Mouse (Mus musculus): Measurements from ENCODE around the gene Pdilt. TPM values are rescaled to one million over a fixed set of nuclear protein-coding genes. Genes with fewer than 3 reads are reported as not detected.

Gene Pdilt
- not detected for polyA plus RNA-seq (2012; fragmentation: generic; extraction: Trizol)

GRCm38 (mm10) chr7:119523389-119523788 is at the start of gene Pdilt:
Gene Pdilt, minus strand, starts transcription at chr7:119523489.

GRCm38 (mm10) chr7:119554040-119554439 is 30.8 kb upstream of the Pdilt start, which contains the start of gene Acsm2:
Gene Acsm2, plus strand, starts transcription at chr7:119554340.

GRCm38 (mm10) chr7:119519163-119519562 is 4.1 kb downstream of the Pdilt start, which contains the start of gene Acsm5:
Gene Acsm5, plus strand, starts transcription at chr7:119519463.

GRCm38 (mm10) chr7:119479256-119479655 is 44.0 kb downstream of the Pdilt start, which contains the start of gene Umod:
Gene Umod, minus strand, starts transcription at chr7:119479282.

GRCm38 (mm10) chr7:119459185-119459584 is 64.1 kb downstream of the Pdilt start, which contains the start of gene Gp2:
Gene Gp2, minus strand, starts transcription at chr7:119459285.

Other genes with a start within 250 kb of the Pdilt start
- not detected for gene Gp2, start 64.2 kb downstream of the Pdilt start, polyA plus RNA-seq (2012; fragmentation: generic; extraction: Trizol)
- gene Umod, start 44.2 kb downstream of the Pdilt start, polyA plus RNA-seq (2012; fragmentation: generic; extraction: Trizol), result not detected
- not detected for gene Acsm5, start 4.0 kb downstream of the Pdilt start, polyA plus RNA-seq (2012; fragmentation: generic; extraction: Trizol)
- gene Acsm2, start 30.9 kb upstream of the Pdilt start, polyA plus RNA-seq (2012; fragmentation: generic; extraction: Trizol), result not detected
- not detected for gene Acsm1, start 83.5 kb upstream of the Pdilt start, polyA plus RNA-seq (2012; fragmentation: generic; extraction: Trizol)
- not detected for gene Acsm4, start 166.5 kb upstream of the Pdilt start, polyA plus RNA-seq (2012; fragmentation: generic; extraction: Trizol)
- gene Thumpd1, start 197.3 kb upstream of the Pdilt start, polyA plus RNA-seq (2012; fragmentation: generic; extraction: Trizol), result 10 to 100 TPM in 1 of 2 experiments, 1 to 10 TPM in 1; 1.8 to 10.4 TPM
- under 1 TPM in 1 of 2 experiments, not detected in 1; 0.05 TPM for gene Acsm3, start 237.4 kb upstream of the Pdilt start, polyA plus RNA-seq (2012; fragmentation: generic; extraction: Trizol)

Measured in C3H10T1/2 (cell line).